Mouse (Mus musculus) common myeloid progenitor, adult 5-6 weeks (primary cell): Measurements from ENCODE around the gene Ltf. TPM values are rescaled to one million over a fixed set of nuclear protein-coding genes. Genes with fewer than 3 reads are reported as not detected.
A peak's percentile ranks its signal among the peaks of the same experiment; 100 is the strongest.

Source experiments
- ATAC-seq: replicated peaks from 2 replicates; pipeline ENCODE4 v1.8.0; 2016; ENCODE audit warnings: low read depth, mild to moderate bottlenecking, moderate TSS enrichment, inconsistent platforms; ENCODE audit not compliant: poor library complexity, severe bottlenecking
- total RNA-seq: library from RNA; stranded (forward); fragments of 200-1000, 187-1606 nt; gene quantifications from 2 replicates; pipeline ENCODE4 v1.2.3, GENCODE M21; 2017

The Ltf gene
- total RNA-seq, 1 experiment from 2014 or later: 80.1 TPM

- ATAC-seq: no peak
Observed at GRCm38 (mm10) chr9:111015658-111016057, 3.4 kb upstream of the Ltf start.

GRCm38 (mm10) chr9:111026791-111027190, 7.7 kb downstream of the Ltf start:
- ATAC-seq: no peak

GRCm38 (mm10) chr9:111033717-111034116, 14.6 kb downstream of the Ltf start:
- ATAC-seq: peak; percentile 54; the same call in 1 of the 2 replicates

GRCm38 (mm10) chr9:111039966-111040365, 20.9 kb downstream of the Ltf start:
- no peak for ATAC-seq

GRCm38 (mm10) chr9:111042266-111042665, 23.2 kb downstream of the Ltf start:
- no peak for ATAC-seq

- peak; percentile 96 for ATAC-seq
Observed at GRCm38 (mm10) chr9:111046222-111046621, 27.2 kb downstream of the Ltf start.

GRCm38 (mm10) chr9:111047266-111047665, 28.2 kb downstream of the Ltf start:
- peak; percentile 50 for ATAC-seq

- no peak for ATAC-seq
Observed at GRCm38 (mm10) chr9:111048452-111048851, 29.4 kb downstream of the Ltf start.

GRCm38 (mm10) chr9:111054923-111055322, 35.9 kb downstream of the Ltf start:
- no peak for ATAC-seq

- ATAC-seq: peak; percentile 12; the same call in 1 of the 2 replicates
Observed at GRCm38 (mm10) chr9:111055800-111056518, 36.9 kb downstream of the Ltf start.

GRCm38 (mm10) chr9:111056519-111056797, 37.4 kb downstream of the Ltf start:
- no peak for ATAC-seq

GRCm38 (mm10) chr9:111056798-111057543, 37.9 kb downstream of the Ltf start, which contains the start of gene Ccrl2:
Gene Ccrl2, minus strand, starts transcription at chr9:111057519.
- peak; percentile 79 for ATAC-seq

GRCm38 (mm10) chr9:111057544-111058370, 38.7 kb downstream of the Ltf start:
- no peak for ATAC-seq

GRCm38 (mm10) chr9:111058943-111059556, 40.0 kb downstream of the Ltf start:
- ATAC-seq: no peak

- ATAC-seq: no peak
Observed at GRCm38 (mm10) chr9:111062840-111063239, 43.8 kb downstream of the Ltf start.

- peak; percentile 35; the same call in 1 of the 2 replicates for ATAC-seq
Observed at GRCm38 (mm10) chr9:111067052-111067451, 48.0 kb downstream of the Ltf start.

GRCm38 (mm10) chr9:111070546-111070961, 51.5 kb downstream of the Ltf start:
- ATAC-seq: peak; percentile 81

- ATAC-seq: peak; percentile 54
Observed at GRCm38 (mm10) chr9:111072175-111072574, 53.1 kb downstream of the Ltf start.

GRCm38 (mm10) chr9:111072971-111073370, 53.9 kb downstream of the Ltf start:
- no peak for ATAC-seq

GRCm38 (mm10) chr9:111077745-111078144, 58.7 kb downstream of the Ltf start:
- ATAC-seq: no peak
